Mouse (Mus musculus) T-helper 1 cell (primary cell): Measurements from ENCODE around the gene Mcrip2.
"Not testable (repeated sequence)": the region's sequence is repeated elsewhere in the genome, so short reads cannot be mapped to it uniquely, and the experiment has no call there.

ENCODE experiments used
- in situ Hi-C: fragments of 300-600 bp; cut with MboI, MseI; formaldehyde crosslinking; loops from one replicate; pipeline ENCODE4 v1.15.1; 2025; ENCODE audit warnings: high pct_unique_total_duplicates

Gene Mcrip2

GRCm38 (mm10) chr17:25880913-25881641 lies 12.5 kb upstream of the Mcrip2 start:
- in situ Hi-C loops: no loop called here

GRCm38 (mm10) chr17:25880196-25880910 lies 11.8 kb upstream of the Mcrip2 start, which contains the start of gene Wfikkn1:
Wfikkn1 (minus strand) TSS chr17:25880858.
- in situ Hi-C loops: no loop called here

GRCm38 (mm10) chr17:25879750-25880149 lies 11.2 kb upstream of the Mcrip2 start:
- in situ Hi-C loops: no loop called here

- in situ Hi-C loops: no loop called here
Observed at GRCm38 (mm10) chr17:25879261-25879660, 10.7 kb upstream of the Mcrip2 start.

- in situ Hi-C loops: no loop called here
Observed at GRCm38 (mm10) chr17:25878611-25879180, 10.1 kb upstream of the Mcrip2 start.

GRCm38 (mm10) chr17:25877741-25878610 lies 9.4 kb upstream of the Mcrip2 start:
- in situ Hi-C loops: no loop called here

- in situ Hi-C loops: no loop called here
Observed at GRCm38 (mm10) chr17:25877025-25877424, 8.5 kb upstream of the Mcrip2 start.

GRCm38 (mm10) chr17:25876347-25876915 lies 7.9 kb upstream of the Mcrip2 start:
- in situ Hi-C loops: no loop called here

- in situ Hi-C loops: no loop called here
Observed at GRCm38 (mm10) chr17:25875171-25876136, 6.9 kb upstream of the Mcrip2 start.

- in situ Hi-C loops: no loop called here
Observed at GRCm38 (mm10) chr17:25874721-25875170, 6.2 kb upstream of the Mcrip2 start, which contains the start of gene Mettl26. Mettl26 (plus strand) TSS chr17:25875074.

- in situ Hi-C loops: no loop called here
Observed at GRCm38 (mm10) chr17:25874148-25874720, 5.7 kb upstream of the Mcrip2 start.

- in situ Hi-C loops: no loop called here
Observed at GRCm38 (mm10) chr17:25873405-25874147, 5.0 kb upstream of the Mcrip2 start.

- in situ Hi-C loops: no loop called here
Observed at GRCm38 (mm10) chr17:25872676-25873075, 4.1 kb upstream of the Mcrip2 start.

- in situ Hi-C loops: not testable (repeated sequence)
Observed at GRCm38 (mm10) chr17:25871566-25871965, 3.0 kb upstream of the Mcrip2 start.

- in situ Hi-C loops: no loop called here
Observed at GRCm38 (mm10) chr17:25869954-25870353, 1.4 kb upstream of the Mcrip2 start.

- in situ Hi-C loops: no loop called here
Observed at GRCm38 (mm10) chr17:25869498-25869897, 934 bp upstream of the Mcrip2 start.

GRCm38 (mm10) chr17:25867836-25868600 lies 546 bp downstream of the Mcrip2 start:
- in situ Hi-C loops: no loop called here

- in situ Hi-C loops: no loop called here
Observed at GRCm38 (mm10) chr17:25867509-25867835, 1.1 kb downstream of the Mcrip2 start.
